Mouse (Mus musculus) spleen, postnatal 10 days (tissue): ENCODE measurements around the gene Poc1b.

Experiments used
- DNase-seq, 2 experiments: peaks; one replicate each; pipeline ENCODE4 v3.0.0; 2021 to 2022; ENCODE audit warnings: low spot score in 2 of 2

Poc1b gene

GRCm38 (mm10) chr10:99226782-99227181 lies 119.9 kb downstream of the Poc1b start:
- no peak for DNase-seq

GRCm38 (mm10) chr10:99227968-99228864 lies 121.4 kb downstream of the Poc1b start:
- no peak for DNase-seq

GRCm38 (mm10) chr10:99229031-99229684 lies 122.3 kb downstream of the Poc1b start:
- DNase-seq, result no peak

GRCm38 (mm10) chr10:99232518-99233227 lies 125.8 kb downstream of the Poc1b start:
- no peak for DNase-seq

GRCm38 (mm10) chr10:99234336-99234735 lies 127.5 kb downstream of the Poc1b start:
- no peak for DNase-seq

GRCm38 (mm10) chr10:99235081-99235480 lies 128.2 kb downstream of the Poc1b start:
- DNase-seq, result no peak

GRCm38 (mm10) chr10:99237205-99237832 lies 130.5 kb downstream of the Poc1b start:
- DNase-seq, result no peak

- no peak for DNase-seq
Observed at GRCm38 (mm10) chr10:99238537-99238936, 131.7 kb downstream of the Poc1b start.

GRCm38 (mm10) chr10:99241284-99241828 lies 134.5 kb downstream of the Poc1b start:
- no peak for DNase-seq

GRCm38 (mm10) chr10:99241829-99242711 lies 135.2 kb downstream of the Poc1b start:
- peak in 1 of 2 experiments; percentile 21 for DNase-seq

GRCm38 (mm10) chr10:99242721-99243120 lies 135.9 kb downstream of the Poc1b start:
- no peak for DNase-seq

GRCm38 (mm10) chr10:99243907-99244489 lies 137.2 kb downstream of the Poc1b start:
- no peak for DNase-seq

GRCm38 (mm10) chr10:99244655-99245260 lies 137.9 kb downstream of the Poc1b start:
- no peak for DNase-seq

GRCm38 (mm10) chr10:99246797-99247508 lies 140.1 kb downstream of the Poc1b start:
- no peak for DNase-seq
